9 mouse cellular contexts compared by ENCODE assay signal in genomic region chr16:31425508-31425907, GRCm38 (mm10). TPM values are rescaled to one million over a fixed set of nuclear protein-coding genes. Genes with fewer than 3 reads are reported as not detected.
DNase-seq lines count a peak whose midpoint lies in the region; ATAC-seq lines count a peak whose summit lies in the region.
"Had no signal": no experiment of that assay in that cellular context is flagged by ENCODE, and none has a peak within 500 bp of the region (broad histone marks: within the 10 kb centered on the region; RNA-seq: fewer than 3 reads in every experiment).

No protein-coding gene starts in this region.

- H3K4me3 ChIP-seq in kidney, embryonic 14.5 days (ENCODE audit: low read length), result no peak overlapping the region
- no peak overlapping the region for H3K4me3 ChIP-seq in liver, embryonic 16.5 days (ENCODE audit: low read depth, low read length)
- H3K4me3 ChIP-seq: midbrain, embryonic 12.5 days had no signal

- no peak overlapping the region for H3K27ac ChIP-seq in kidney, embryonic 14.5 days (ENCODE audit: low read depth, low read length)
- no peak overlapping the region for H3K27ac ChIP-seq in liver, embryonic 16.5 days (ENCODE audit: low read length)
- H3K27ac ChIP-seq: midbrain, embryonic 12.5 days had no signal

- WGBS in kidney, embryonic 14.5 days, result 0% methylated on average over 4 of the region's 4 CpGs
- 4% methylated on average over 4 of the region's 4 CpGs for WGBS in liver, embryonic 16.5 days (ENCODE audit: insufficient replicate concordance)

- no peak overlapping the region for H3K4me2 ChIP-seq in kidney, embryonic 14.5 days (replicated peaks; ENCODE audit: low read depth, low read length)
- H3K4me2 ChIP-seq in liver, embryonic 16.5 days (ENCODE audit: low read depth, low read length), result peak overlapping the region; percentile 37; the same call in 1 of the 2 replicates
- H3K4me2 ChIP-seq: midbrain, embryonic 12.5 days had no signal

- peak; percentile 76 for DNase-seq in kidney, adult 11 months
- peak; percentile 87 for DNase-seq in R1 (ENCODE audit: low read depth, low spot score)
- DNase-seq in cerebellum, postnatal 14 days, result peak; percentile 91 to 95
- DNase-seq in right cerebral cortex, postnatal 25 days, result peak; percentile 64
- DNase-seq in urinary bladder, postnatal 25 days (ENCODE audit: low spot score), result peak; percentile 85

- H3K9ac ChIP-seq in kidney, embryonic 14.5 days (ENCODE audit: low read depth, low read length), result no peak overlapping the region
- H3K9ac ChIP-seq in liver, embryonic 16.5 days (ENCODE audit: low read depth, low read length), result no peak overlapping the region
- H3K9ac ChIP-seq: midbrain, embryonic 12.5 days had no signal

- ATAC-seq in kidney, embryonic 14.5 days (ENCODE audit: low FRiP score, low TSS enrichment), result no peak
- ATAC-seq in inflammation-experienced regulatory T-cells, adult 6 months, result peak; percentile 15
- ATAC-seq in liver, embryonic 16.5 days (ENCODE audit: low read depth), result no peak

- H3K9me3 ChIP-seq in kidney, embryonic 14.5 days (ENCODE audit: control insufficient read depth, low read length), result no peaks in the 10 kb centered on the region
- H3K9me3 ChIP-seq in liver, embryonic 16.5 days (replicated peaks; ENCODE audit: control insufficient read depth, low read length), result no peaks in the 10 kb centered on the region
- H3K9me3 ChIP-seq: midbrain, embryonic 12.5 days had no signal

- H3K36me3 ChIP-seq in kidney, embryonic 14.5 days (ENCODE audit: control insufficient read depth, insufficient read depth, low read length), result no peaks in the 10 kb centered on the region
- H3K36me3 ChIP-seq in liver, embryonic 16.5 days (ENCODE audit: control insufficient read depth, insufficient read depth), result no peaks in the 10 kb centered on the region
- H3K36me3 ChIP-seq: midbrain, embryonic 12.5 days had no signal

- no peaks in the 10 kb centered on the region for H3K4me1 ChIP-seq in kidney, embryonic 14.5 days (ENCODE audit: control insufficient read depth, insufficient read depth, low read length)
- H3K4me1 ChIP-seq in liver, embryonic 16.5 days (ENCODE audit: control insufficient read depth, low read depth, low read length), result peaks cover 42% of the 10 kb centered on the region

- peaks cover 20% of the 10 kb centered on the region for H3K27me3 ChIP-seq in kidney, embryonic 14.5 days (ENCODE audit: control insufficient read depth, insufficient read depth, low read length)
- H3K27me3 ChIP-seq in liver, embryonic 16.5 days (ENCODE audit: control insufficient read depth, insufficient read depth, low read depth, low read length), result peaks cover 20% of the 10 kb centered on the region

RNA-seq across cellular contexts. Expression of gene Bdh1, which starts 3.4 kb away (rescaled TPM):
- 8.0 and 16.5 TPM in 2 replicates for polyA plus RNA-seq in kidney, embryonic 14.5 days (2014; fragmentation: Nextera tagmentation; extraction: Ambion mirVana)
- 10 to 100 TPM; 19.1 to 22.4 (median 20.8) TPM for polyA plus RNA-seq in inflammation-experienced regulatory T-cells, adult 6 months (2017; shearing (Covaris generic))
- polyA plus RNA-seq in liver, embryonic 16.5 days (2015; fragmentation: Nextera tagmentation; extraction: Ambion mirVana), result 88.4 and 98.4 TPM in 2 replicates
